Mouse (Mus musculus) neural tube, embryonic 12.5 days (tissue): Measurements from ENCODE around the gene Polg2. TPM values are rescaled to one million over a fixed set of nuclear protein-coding genes. Genes with fewer than 3 reads are reported as not detected.
A peak's percentile ranks its signal among the peaks of the same experiment; 100 is the strongest.
"Not testable (repeated sequence)": the region's sequence is repeated elsewhere in the genome, so short reads cannot be mapped to it uniquely, and the experiment has no call there.

Source experiments
- ATAC-seq: fragments of 200-750 bp; cut with Nextera tagmentation; 2 replicates; pipeline ENCODE4 v1.8.0; 2017; ENCODE audit warnings: low read depth, mild to moderate bottlenecking, moderate TSS enrichment, moderate library complexity; ENCODE audit not compliant: low FRiP score
- H3K27ac ChIP-seq: fragments of 300-500 bp; sonication (generic); 2 replicates; pipeline ENCODE4 v1.5.1; 2016
- H3K27me3 ChIP-seq: fragments of 300-500 bp; sonication (generic); replicated peaks from 2 replicates; pipeline ENCODE4 v1.6.1; 2016; ENCODE audit warnings: mild to moderate bottlenecking
- H3K36me3 ChIP-seq: fragments of 300-500 bp; sonication (generic); 2 replicates; pipeline ENCODE4 v1.6.1; 2016; ENCODE audit warnings: mild to moderate bottlenecking
- H3K4me1 ChIP-seq: fragments of 300-500 bp; sonication (generic); 2 replicates; pipeline ENCODE4 v1.6.1; 2016
- H3K4me2 ChIP-seq: fragments of 300-500 bp; sonication (generic); replicated peaks from 2 replicates; pipeline ENCODE4 v1.6.1; 2016; ENCODE audit warnings: mild to moderate bottlenecking
- H3K4me3 ChIP-seq: fragments of 300-500 bp; sonication (generic); 2 replicates; pipeline ENCODE4 v1.5.1; 2016
- H3K9ac ChIP-seq: fragments of 300-500 bp; sonication (generic); 2 replicates; pipeline ENCODE4 v1.6.1; 2016; ENCODE audit warnings: mild to moderate bottlenecking
- H3K9me3 ChIP-seq: fragments of 300-500 bp; sonication (generic); 2 replicates; pipeline ENCODE4 v1.6.1; 2016; ENCODE audit warnings: mild to moderate bottlenecking
- WGBS: fragments of 180-500 bp; shearing (Covaris S2); methylation state at CpG from one replicate; pipeline ENCODE4 v1.1.7; 2016; 5-methylcytosine and 5-hydroxymethylcytosine counted together
- polyA plus RNA-seq: library from polyadenylated mRNA; unstranded; fragments of >200 nt; fragmentation: Nextera tagmentation; extraction: Ambion mirVana; gene quantifications from 2 replicates; pipeline ENCODE4 v1.2.1, GENCODE M21; 2016

The Polg2 gene
- polyA plus RNA-seq, 1 experiment from 2014 or later = 9.3 TPM

GRCm38 (mm10) chr11:106788026-106788774, 8.9 kb upstream of the Polg2 start:
- peaks cover 11% of the 10 kb centered on the region for H3K4me1 ChIP-seq
- peak overlapping the region; percentile 99 for H3K9ac ChIP-seq
- under 1% methylated on average over 79 of the region's 79 CpGs for WGBS
- H3K36me3 ChIP-seq = peaks cover 41% of the 10 kb centered on the region
- ATAC-seq = peak; percentile 79
- H3K4me2 ChIP-seq = peak overlapping the region; percentile 75
- no peaks in the 10 kb centered on the region for H3K9me3 ChIP-seq
- peak overlapping the region; percentile 97 for H3K27ac ChIP-seq
- H3K4me3 ChIP-seq = peak overlapping the region; percentile 91
- H3K27me3 ChIP-seq = no peaks in the 10 kb centered on the region

- Histone ChIP-seq H3K27ac (peak overlapping the region; percentile 97), H3K27me3 (no peaks in the 10 kb centered on the region), H3K9ac (peak overlapping the region; percentile 99), H3K4me2 (peak overlapping the region; percentile 84), H3K4me1 (peaks cover 13% of the 10 kb centered on the region), H3K9me3 (no peaks in the 10 kb centered on the region), H3K36me3 (peaks cover 42% of the 10 kb centered on the region), H3K4me3 (peak overlapping the region; percentile 91)
- 0 out of 2 replicates have a peak, but pooled peaks have one; percentile 5 for ATAC-seq
- under 1% methylated on average over 65 of the region's 65 CpGs for WGBS
These were observed 8.0 kb upstream of the Polg2 start for GRCm38 (mm10) chr11:106787131-106788025.

- Histone ChIP-seq H3K27ac (no peak overlapping the region), H3K4me1 (peaks cover 13% of the 10 kb centered on the region), H3K4me3 (no peak overlapping the region), H3K27me3 (no peaks in the 10 kb centered on the region), H3K9ac (no peak overlapping the region), H3K36me3 (peaks cover 54% of the 10 kb centered on the region), H3K9me3 (no peaks in the 10 kb centered on the region), H3K4me2 (no peak overlapping the region)
- 90% methylated on average over 1 of the region's 1 CpGs for WGBS
- no peak for ATAC-seq
These were observed 5.7 kb upstream of the Polg2 start for GRCm38 (mm10) chr11:106785043-106785442.

- H3K36me3 ChIP-seq = peaks cover 56% of the 10 kb centered on the region
- no peak overlapping the region for H3K27ac ChIP-seq
- peaks cover 13% of the 10 kb centered on the region for H3K4me1 ChIP-seq
- no peaks in the 10 kb centered on the region for H3K27me3 ChIP-seq
- H3K4me3 ChIP-seq = no peak overlapping the region
- ATAC-seq = no peak
- WGBS = 93% methylated on average over 2 of the region's 2 CpGs
- H3K4me2 ChIP-seq = no peak overlapping the region
- H3K9me3 ChIP-seq = no peaks in the 10 kb centered on the region
- H3K9ac ChIP-seq = no peak overlapping the region
These were observed 5.1 kb upstream of the Polg2 start for GRCm38 (mm10) chr11:106784476-106784875.

- Histone ChIP-seq H3K27ac (no peak overlapping the region), H3K27me3 (no peaks in the 10 kb centered on the region), H3K4me3 (no peak overlapping the region), H3K4me2 (no peak overlapping the region), H3K4me1 (peaks cover 13% of the 10 kb centered on the region), H3K9me3 (no peaks in the 10 kb centered on the region), H3K9ac (no peak overlapping the region), H3K36me3 (peaks cover 56% of the 10 kb centered on the region)
- WGBS = 87% methylated on average over 9 of the region's 9 CpGs
- ATAC-seq = no peak
These were observed 3.8 kb upstream of the Polg2 start for GRCm38 (mm10) chr11:106782841-106783764.

GRCm38 (mm10) chr11:106782271-106782670, 2.9 kb upstream of the Polg2 start:
- not testable (repeated sequence) for H3K9ac ChIP-seq, H3K27ac ChIP-seq, H3K27me3 ChIP-seq, ATAC-seq, H3K9me3 ChIP-seq, H3K4me2 ChIP-seq, H3K4me3 ChIP-seq
- 90% methylated on average over 7 of the region's 7 CpGs for WGBS
- H3K36me3 ChIP-seq = peaks cover 56% of the 10 kb centered on the region
- H3K4me1 ChIP-seq = peaks cover 13% of the 10 kb centered on the region

- WGBS = 79% methylated on average over 6 of the region's 6 CpGs
- H3K4me3 ChIP-seq = no peak overlapping the region
- no peak overlapping the region for H3K27ac ChIP-seq
- peaks cover 6% of the 10 kb centered on the region for H3K4me1 ChIP-seq
- H3K9ac ChIP-seq = no peak overlapping the region
- no peak overlapping the region for H3K4me2 ChIP-seq
- H3K9me3 ChIP-seq = no peaks in the 10 kb centered on the region
- H3K27me3 ChIP-seq = no peaks in the 10 kb centered on the region
- no peak for ATAC-seq
- H3K36me3 ChIP-seq = peaks cover 51% of the 10 kb centered on the region
These were observed 1.4 kb upstream of the Polg2 start for GRCm38 (mm10) chr11:106780590-106781220.

GRCm38 (mm10) chr11:106780089-106780425, 720 bp upstream of the Polg2 start:
- no peaks in the 10 kb centered on the region for H3K9me3 ChIP-seq
- H3K4me2 ChIP-seq = peak overlapping the region; percentile 86
- no peak overlapping the region for H3K4me3 ChIP-seq
- ATAC-seq = no peak
- no peaks in the 10 kb centered on the region for H3K27me3 ChIP-seq
- 0 out of 2 replicates have a peak overlapping the region, but pooled peaks have one; percentile 86 for H3K27ac ChIP-seq
- peaks cover 51% of the 10 kb centered on the region for H3K36me3 ChIP-seq
- 0 out of 2 replicates have a peak, but pooled peaks cover 2% of the 10 kb centered on the region for H3K4me1 ChIP-seq
- WGBS = 74% methylated on average over 4 of the region's 4 CpGs
- no peak overlapping the region for H3K9ac ChIP-seq

- 3% methylated on average over 39 of the region's 39 CpGs for WGBS
- H3K36me3 ChIP-seq = peaks cover 51% of the 10 kb centered on the region
These were observed 549 bp downstream of the Polg2 start for GRCm38 (mm10) chr11:106778589-106779387.

GRCm38 (mm10) chr11:106778132-106778531, 1.2 kb downstream of the Polg2 start:
- Histone ChIP-seq H3K27me3 (no peaks in the 10 kb centered on the region), H3K27ac (no peak overlapping the region), H3K4me1 (0 out of 2 replicates have a peak, but pooled peaks cover 2% of the 10 kb centered on the region), H3K9me3 (no peaks in the 10 kb centered on the region), H3K9ac (no peak overlapping the region), H3K36me3 (peaks cover 51% of the 10 kb centered on the region), H3K4me2 (no peak overlapping the region), H3K4me3 (no peak overlapping the region)
- ATAC-seq = no peak
- WGBS = 93% methylated on average over 7 of the region's 7 CpGs

More at GRCm38 (mm10) chr11:106778589-106779387, 549 bp downstream of the Polg2 start:
- ATAC-seq = no peak; the same call in none of the 2 replicates
- Histone ChIP-seq H3K4me3 (peak overlapping the region; percentile 77), H3K9ac (peak overlapping the region; percentile 88), H3K4me2 (peak overlapping the region; percentile 86), H3K27me3 (no peaks in the 10 kb centered on the region), H3K9me3 (no peaks in the 10 kb centered on the region), H3K4me1 (0 out of 2 replicates have a peak, but pooled peaks cover 2% of the 10 kb centered on the region), H3K27ac (peak overlapping the region; percentile 86)
